Mouse (Mus musculus): ENCODE results near the gene Uba3. TPM values are rescaled to one million over a fixed set of nuclear protein-coding genes. Genes with fewer than 3 reads are reported as not detected.
A peak's percentile ranks its signal among the peaks of the same experiment; 100 is the strongest.

Uba3 gene
- total RNA-seq, 2 experiments from 2014 or later = 41.3 to 44.6 TPM

DNA sequence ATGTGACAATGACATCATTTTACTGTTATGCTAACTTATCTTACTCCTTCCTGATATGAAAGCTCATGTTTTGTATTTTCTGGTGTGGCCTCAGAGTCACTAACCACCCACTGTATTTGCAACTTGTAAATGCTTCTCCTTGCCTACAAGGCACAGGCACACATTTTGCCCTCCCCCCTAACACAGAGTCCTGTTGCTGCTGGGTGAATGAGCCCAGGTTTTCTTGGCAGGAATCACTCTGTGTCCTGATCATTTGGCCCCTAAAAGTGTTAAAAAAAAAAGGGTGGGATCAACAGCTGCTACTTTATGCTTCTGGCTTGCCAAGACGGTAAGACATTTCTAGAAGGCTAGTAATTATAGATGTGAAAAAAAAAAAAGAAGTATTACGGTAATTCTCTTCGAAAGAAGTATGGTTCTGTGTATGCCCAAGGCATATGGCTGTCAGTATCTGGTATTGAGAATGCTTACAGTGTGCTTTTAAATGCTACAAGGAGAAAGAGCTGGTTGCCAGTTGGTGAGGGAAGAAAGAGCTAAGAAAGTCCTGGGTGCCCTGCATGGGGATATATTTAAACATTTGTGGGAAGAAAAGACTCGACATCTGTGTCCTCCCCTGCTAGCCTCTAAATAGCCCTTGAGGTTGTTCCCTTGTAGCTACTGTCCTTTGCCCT is 10.8 kb upstream of the Uba3 start:
- intact Hi-C loops (cut with DNase I; ENCODE audit: low total_unique reads) = no loop called here
- no peak for DNase-seq

DNA sequence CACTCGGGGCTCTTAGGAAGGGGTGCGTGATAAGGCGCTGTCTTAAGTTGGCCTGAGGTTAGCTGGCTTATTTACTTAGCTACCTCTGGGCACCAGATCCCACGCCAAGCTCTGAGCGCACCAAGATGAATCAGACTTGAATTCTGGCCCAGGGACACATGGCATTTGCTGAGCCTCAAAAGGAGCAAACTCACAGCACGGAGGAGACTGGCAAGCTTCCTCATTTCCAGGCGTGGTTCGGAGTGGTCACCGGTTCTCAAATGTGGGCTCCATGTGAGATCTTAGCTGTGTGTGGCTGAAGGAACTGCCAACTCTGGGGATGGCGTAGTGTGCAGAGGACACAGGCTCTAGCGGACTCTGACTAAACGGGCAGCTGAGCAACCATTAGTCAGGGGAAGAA is 6.5 kb upstream of the Uba3 start:
- DNase-seq = peak; percentile 70
- intact Hi-C loops (cut with DNase I; ENCODE audit: low total_unique reads) = loop anchor here (5.0 kb wide), 1 partner anchor 35 kb away; no protein-coding TSS in a partner anchor

DNA sequence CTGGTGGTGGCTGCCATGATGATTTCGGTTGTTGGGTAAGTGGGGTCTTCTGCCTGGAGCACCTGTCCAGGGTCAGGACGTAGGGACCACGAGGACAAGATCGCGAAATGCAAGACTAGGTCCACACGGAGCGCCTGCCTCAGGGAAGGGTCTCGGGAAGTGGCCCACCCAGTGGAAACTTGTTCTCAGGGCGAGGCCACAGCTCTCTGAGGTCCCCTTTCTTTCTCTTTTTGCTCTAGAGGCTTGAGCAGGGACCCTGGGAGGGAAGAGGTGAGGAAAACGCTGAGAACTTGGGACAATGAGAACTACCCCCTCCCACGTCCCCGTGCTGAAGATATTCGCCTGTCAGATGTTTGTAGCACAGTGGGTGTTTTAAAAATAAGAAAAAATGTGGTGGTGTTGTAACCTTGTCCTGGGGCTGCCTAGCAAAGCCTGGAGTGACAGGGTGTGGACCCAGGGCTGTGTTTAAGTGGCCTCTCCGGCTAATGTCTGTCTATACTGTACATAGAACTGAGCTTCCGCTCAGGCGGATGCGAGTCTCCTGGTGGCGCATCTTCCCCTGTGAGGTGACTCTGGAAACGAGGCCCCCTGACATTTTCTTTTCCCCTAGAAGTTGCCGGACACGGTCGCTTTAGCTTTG is 5.6 kb upstream of the Uba3 start:
- DNase-seq = no peak
- intact Hi-C loops (cut with DNase I; ENCODE audit: low total_unique reads) = loop anchor here (5.0 kb wide), 1 partner anchor 36 kb away; no protein-coding TSS in a partner anchor

DNA sequence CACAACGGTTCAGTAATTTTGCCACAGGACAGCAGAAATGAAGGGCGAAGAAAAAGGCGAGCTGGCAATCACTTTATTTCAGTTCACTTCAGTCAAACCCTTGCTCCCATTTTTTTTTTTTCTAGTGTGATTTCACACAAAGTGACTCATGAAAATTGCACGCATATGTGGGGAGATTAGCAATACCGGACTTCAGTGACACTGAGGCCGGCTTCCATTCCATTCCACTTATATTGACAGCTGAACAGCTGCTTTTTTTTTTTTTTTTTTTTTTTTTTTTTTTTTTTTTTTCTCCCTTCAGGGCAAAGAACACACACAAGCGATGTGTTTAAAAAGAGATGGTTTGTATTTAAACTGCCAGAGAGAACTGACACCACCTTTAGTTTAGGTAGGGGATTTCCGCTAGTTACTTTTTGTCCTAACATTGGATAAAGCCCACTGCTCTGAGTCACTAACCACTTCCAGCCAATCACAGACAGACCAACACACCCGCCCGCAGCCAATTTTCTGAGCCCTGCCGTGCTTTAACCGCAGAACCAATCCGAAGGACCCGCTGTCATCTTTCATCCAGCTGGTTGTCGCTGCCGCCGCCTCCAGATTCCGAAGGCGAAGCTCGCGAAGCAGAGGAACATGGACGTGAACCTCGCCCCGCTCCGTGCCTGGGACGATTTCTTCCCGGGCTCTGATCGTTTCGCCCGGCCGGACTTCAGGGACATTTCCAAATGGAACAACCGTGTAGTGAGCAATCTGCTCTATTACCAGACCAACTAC is 4.9 kb upstream of the Uba3 start, which contains the start of gene Arl6ip5:
TSS of gene Arl6ip5 (plus strand) at position 499 of the 771 bp plus-strand sequence.
- intact Hi-C loops (cut with DNase I; ENCODE audit: low total_unique reads) = loop anchor here (5.0 kb wide), 1 partner anchor 37 kb away; no protein-coding TSS in a partner anchor
- DNase-seq = peak; percentile 90

DNA sequence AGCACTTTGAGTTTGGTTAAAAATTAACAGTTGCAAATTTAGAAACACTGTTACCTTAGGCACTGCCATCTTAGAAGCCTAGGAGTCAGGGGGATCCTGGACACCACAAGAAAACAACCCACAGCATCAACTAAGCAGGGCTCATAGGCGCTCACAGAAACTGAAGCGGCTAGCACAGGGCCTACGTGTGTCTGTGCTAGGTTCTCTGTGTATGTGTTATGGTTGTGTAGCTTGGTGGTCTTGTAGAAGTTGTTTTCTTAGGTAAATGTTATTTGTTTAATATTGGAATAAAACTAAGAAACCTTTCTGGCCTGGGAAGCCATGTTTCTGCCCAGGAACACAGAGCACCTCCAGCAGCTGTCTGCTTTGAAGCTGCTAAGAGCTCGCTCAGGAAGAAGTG is 4.3 kb upstream of the Uba3 start:
- intact Hi-C loops (cut with DNase I; ENCODE audit: low total_unique reads) = loop anchor here (5.0 kb wide), 1 partner anchor 38 kb away; no protein-coding TSS in a partner anchor
- no peak for DNase-seq

DNA sequence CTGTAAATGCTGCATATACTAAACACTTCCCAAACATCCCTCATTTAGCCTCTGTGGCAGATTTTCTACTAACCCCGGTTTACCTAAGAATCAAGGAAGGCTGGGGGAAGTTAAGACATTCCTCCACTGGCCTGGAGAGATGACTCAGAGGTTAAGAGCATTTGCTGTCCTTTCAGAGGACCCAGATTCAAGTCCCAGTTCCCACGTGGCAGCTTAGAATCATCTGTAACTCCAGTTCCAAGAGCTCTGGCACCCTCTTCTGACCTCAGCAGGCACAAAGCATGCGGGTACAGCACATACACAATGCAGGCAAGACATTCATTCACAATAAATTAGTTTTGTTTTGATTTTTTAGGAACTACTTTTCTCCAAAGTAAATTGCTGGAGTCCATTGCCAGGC is 3.8 kb upstream of the Uba3 start:
- DNase-seq = no peak

DNA sequence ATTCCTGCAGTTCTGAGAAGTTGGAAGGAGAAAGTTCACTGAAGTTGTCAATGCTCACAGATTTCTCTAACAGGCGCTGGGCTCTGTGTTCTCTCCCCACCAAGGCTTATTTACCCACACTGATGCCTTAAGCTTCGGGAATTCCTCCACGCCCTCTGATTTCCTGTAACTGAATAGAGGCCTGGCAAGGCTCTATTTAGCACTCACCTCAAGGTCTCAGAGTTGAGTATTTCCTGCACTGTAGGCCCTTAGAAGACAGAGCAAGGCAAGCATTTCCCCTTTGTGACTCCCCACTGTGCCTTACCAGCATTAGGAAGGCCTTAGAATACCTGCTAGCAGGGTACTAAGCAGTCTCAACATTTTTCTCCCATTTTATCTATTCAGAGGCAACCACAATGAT is 3.0 kb upstream of the Uba3 start:
- no peak for DNase-seq
- intact Hi-C loops (cut with DNase I; ENCODE audit: low total_unique reads) = no loop called here

More for the DNA sequence above, 3.8 kb upstream of the Uba3 start:
- intact Hi-C loops (cut with DNase I; ENCODE audit: low total_unique reads) = no loop called here

DNA sequence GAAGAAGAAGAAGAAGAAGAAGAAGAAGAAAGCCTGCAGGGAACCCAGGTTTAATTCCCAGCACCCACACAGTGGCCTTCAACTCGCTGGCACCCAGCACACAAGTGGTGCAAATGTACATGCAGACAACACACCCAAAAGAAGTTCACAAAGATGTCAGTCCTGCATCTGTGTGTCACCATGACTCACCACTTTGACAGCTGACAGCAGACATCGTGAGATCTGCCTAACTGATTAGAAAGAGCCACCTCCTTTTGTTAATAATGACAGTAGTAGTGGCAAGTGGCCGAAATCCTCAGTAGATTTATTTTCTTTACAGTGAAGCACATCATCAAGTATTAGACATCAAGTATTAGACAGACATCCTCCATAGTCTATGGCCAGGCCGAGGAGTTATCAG is 1.6 kb upstream of the Uba3 start:
- DNase-seq = no peak
- intact Hi-C loops (cut with DNase I; ENCODE audit: low total_unique reads) = no loop called here

DNA sequence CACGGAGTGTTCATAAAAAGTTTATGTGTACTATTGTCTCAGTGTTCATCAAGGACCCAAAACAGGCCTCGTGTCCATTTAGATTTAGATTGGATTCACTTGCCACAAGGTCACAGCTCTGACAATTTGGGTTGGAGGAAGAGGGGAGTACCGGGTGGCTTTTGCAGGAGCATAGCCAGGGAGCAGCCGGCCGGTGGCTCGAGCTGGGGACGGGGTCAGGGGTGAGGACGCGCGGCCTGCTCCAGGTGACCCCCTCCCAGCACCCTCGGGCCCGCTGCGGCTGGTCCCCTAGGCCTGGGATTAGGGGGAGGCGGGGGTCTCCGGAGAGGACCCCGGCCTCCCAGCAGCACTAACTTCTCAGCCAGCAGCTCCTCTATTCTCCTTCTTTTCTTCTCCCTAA is 495 bp downstream of the Uba3 start:
- peak; percentile 19 for DNase-seq
- intact Hi-C loops (cut with DNase I; ENCODE audit: low total_unique reads) = no loop called here

DNA sequence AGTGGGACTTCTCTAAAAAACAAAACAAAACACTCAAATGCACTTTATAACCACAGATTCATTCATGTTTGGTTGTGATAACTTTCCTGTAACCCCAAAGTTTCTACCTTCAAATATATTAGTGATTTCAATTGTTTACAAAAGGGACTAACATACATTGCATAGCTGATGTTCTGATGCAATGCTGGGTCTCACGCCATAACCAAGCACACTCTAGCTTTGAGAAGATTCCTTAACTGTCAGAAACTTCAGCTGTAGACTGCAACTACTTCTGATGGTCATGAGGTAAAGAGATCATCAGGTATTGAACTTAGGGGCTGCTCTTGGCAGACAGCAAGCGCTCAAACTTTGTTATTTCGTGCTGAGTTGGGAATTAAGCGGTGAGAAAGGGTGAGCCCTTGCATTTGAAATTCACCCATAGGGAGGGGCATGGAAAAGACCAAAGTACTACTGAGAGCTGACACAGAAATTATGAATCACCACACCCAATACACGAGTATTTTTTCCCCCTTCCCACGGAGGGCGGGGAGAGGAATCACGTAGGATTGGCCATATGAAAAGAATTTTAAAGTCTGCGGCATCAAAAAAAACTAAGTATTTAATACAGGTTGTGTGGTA is 1.1 kb downstream of the Uba3 start:
- intact Hi-C loops (cut with DNase I; ENCODE audit: low total_unique reads) = no loop called here
- DNase-seq = no peak

DNA sequence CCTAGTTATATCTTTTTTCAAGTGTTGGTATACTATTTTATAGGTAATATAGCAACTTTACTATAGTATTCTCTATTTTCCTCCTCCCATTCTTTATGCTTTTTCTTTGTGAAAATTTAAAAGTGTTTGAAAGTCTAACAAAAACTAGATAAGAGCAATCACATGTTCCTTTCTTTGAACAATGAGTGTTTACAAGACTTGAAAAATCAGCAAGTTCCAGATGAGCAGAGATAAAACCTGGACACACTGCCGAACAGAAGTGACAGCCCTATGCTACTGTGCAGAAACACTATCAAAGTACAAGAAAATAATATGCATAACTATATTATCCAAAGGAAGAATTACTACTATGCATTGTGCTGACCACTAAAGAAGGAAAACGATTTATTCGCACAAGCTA is 3.0 kb downstream of the Uba3 start:
- intact Hi-C loops (cut with DNase I; ENCODE audit: low total_unique reads) = no loop called here

DNA sequence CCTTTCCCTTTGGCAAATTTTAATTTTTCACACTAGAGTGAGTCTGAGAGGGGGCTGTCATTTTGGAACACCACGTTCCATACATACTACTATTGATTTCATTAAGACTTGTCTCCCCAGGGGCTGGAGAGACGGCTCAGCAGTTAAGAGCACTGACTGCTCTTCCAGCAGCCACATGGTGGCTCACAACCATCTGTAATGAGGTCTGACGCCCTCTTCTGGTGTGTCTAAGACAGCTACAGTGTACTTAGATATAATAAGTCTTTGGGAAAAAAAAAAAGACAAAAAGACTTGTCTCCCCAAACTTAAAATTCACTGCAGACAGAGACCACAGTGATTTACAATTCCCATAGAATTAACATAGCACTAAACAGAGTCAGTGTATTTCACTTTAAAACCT is 5.0 kb downstream of the Uba3 start:
- DNase-seq = no peak
- intact Hi-C loops (cut with DNase I; ENCODE audit: low total_unique reads) = no loop called here

More for the DNA sequence above, 3.0 kb downstream of the Uba3 start:
- DNase-seq = no peak

DNA sequence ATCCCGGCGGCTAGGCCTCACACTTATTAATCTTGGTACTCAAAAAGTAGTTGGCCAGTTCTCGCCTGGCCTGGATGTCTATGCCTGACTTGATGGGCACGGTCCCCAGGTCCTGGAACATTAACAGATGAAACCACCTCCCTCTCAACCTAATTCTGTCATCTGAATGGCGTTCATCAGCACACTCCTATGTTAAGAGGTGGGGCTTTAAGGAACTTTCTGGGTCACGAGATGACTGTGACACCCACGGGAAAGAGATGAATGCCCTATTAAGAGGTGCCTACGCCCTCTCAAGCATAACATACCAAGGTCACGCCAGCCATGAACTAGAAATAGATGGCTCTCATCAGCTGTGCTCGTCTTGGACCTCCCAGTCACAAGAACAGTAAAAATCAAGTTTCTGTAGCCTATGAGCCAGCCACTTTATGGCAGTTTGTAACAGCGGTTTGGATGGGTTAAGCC is 26.0 kb downstream of the Uba3 start:
- DNase-seq = no peak
- intact Hi-C loops (cut with DNase I; ENCODE audit: low total_unique reads) = no loop called here

DNA sequence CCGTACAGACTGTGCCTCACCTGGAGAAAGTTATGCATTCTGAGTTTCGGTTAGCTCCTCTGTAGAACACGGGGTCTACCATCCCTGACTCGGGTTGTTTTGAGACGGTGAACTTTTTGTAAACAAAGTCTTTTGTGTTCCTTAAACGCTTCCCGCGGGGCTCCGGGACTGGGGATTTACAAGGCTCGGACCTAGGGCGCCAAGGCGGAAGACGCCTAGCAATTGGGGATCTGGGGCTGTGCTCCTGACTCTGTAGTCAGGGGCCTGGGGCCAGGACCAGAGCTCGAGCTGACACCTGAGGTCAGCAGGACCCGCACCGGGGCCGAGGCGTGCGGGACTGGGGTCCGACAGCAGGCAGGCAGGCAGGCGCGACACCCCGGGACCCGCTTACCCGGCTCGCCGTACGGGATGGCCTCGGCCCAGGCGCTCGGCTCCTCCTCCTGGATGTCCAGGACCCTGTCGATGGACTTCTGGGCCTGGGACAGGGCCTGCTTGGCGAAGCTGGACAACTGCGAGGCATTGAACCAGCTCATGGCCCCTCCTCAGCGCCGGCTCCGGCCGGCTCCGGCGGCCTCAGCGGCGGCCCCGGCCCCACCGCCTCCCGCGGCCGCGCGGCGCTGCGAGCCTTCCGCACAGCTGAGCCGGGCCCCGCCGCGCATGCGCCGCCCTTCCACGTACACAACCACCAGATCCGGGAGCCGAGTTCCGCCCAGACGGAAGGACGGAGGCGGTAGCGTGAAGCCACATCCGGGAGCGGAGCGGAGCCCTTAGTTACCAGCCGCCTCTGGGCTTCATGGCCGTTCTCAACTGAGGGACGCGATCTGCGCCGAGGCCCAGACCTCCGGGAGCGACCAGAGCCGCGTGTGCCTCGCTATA is 26.7 kb downstream of the Uba3 start, which contains the start of gene Tmf1:
TSS of gene Tmf1 (minus strand) at position 632 of the 876 bp plus-strand sequence.
- DNase-seq = peak; percentile 95
- intact Hi-C loops (cut with DNase I; ENCODE audit: low total_unique reads) = no loop called here

DNA sequence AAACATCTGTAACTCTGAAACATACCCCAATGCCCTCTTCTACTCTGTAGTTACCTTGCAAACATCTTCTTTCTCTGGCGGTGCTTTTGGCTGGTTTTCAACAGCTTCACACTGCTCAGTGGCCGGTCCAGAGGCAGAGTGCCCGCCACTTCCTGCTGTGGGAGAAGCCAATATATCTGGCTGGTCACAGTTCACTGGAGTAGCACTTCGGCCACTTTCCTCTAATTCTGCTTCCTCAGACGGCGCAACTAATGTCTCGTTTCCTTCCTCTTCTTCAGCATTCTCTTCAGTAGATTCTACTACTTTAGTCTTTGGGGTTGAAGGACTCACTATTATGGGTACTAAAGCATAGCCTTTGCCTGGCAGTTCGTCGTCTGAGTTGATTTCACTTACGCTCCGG is 29.7 kb downstream of the Uba3 start:
- DNase-seq = no peak
- intact Hi-C loops (cut with DNase I; ENCODE audit: low total_unique reads) = no loop called here

DNA sequence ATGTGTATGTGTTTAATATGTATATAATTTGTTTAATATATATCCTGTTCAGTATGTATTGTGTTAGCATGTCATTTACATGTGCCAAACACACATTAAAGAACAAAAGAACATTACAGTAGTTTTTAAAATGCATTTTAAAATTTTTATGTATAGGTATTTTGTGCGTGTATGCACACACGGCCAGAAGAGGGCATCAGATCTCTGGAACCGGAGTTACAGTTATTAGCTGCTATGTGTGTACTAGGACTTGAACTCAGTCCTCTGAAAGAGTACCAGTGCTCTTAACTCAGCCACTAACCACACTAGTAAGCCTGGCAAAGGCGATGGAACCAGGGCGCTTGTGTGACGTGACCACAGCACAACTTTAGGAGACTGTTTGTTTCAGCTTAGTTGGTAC is 55.3 kb downstream of the Uba3 start:
- intact Hi-C loops (cut with DNase I; ENCODE audit: low total_unique reads) = no loop called here

DNA sequence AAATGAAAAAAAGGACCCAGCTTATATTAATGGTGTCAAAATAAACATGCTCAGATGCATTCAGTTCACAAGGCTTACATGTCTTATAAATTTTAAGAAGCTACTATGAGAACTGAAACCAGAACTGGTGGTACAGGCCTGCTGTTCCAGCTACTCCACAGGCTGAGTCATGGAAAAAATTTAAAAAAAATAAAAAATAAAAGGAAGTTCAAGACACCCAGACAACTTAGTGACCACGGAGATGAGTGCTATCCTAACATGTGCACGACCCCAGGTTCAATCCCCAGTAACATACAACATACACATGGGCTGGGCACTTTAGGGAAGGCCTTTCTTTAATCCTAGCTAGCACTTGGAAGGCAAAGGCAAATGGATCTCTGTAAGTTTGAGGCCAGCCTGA is 55.7 kb downstream of the Uba3 start:
- no peak for DNase-seq
- intact Hi-C loops (cut with DNase I; ENCODE audit: low total_unique reads) = no loop called here

More for the DNA sequence above, 55.3 kb downstream of the Uba3 start:
- no peak for DNase-seq

DNA sequence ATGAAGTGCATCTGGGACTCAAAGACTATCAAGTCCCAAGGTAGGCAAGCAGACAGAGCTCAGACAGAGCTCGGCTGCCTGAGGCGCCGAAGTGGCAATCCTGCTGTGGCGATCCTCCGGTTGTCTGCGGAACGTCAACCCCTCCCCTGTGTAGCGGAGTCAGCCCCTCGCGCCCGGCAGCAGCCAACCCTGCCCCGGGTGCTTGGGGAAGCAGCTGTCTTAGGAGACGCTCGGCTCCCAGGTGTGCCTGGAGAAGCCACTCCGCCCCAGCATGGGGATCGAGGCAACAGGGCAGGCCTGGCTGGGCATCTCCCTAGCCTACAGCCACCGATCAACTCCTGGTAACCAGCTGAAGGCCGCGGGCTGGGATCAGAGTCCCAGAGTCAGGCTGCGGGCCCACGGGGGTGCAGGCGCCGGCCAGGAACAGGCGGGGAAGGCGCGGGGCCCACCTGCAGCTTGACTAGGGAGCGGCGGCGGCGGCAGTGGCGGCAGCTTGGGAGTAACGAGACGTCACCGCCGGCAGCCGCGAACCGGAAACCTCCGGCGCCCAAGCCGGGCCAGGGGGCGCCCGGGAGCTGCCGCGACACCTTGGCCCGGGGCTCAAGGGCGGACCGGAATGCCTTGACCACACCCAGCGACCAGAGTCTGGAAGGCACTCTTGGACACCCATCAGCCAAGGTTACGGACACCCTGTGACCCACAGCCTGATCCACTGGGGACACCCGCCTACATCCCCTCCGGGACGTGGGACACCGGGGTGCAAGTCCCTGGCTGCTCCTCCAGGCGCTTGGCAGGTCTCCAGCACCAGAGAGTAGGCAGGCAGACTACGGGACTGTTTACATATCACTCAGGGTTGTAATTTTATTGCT is 56.8 kb downstream of the Uba3 start, which contains the start of gene Eogt:
TSS of gene Eogt (minus strand) at position 800 of the 869 bp plus-strand sequence.
- intact Hi-C loops (cut with DNase I; ENCODE audit: low total_unique reads) = no loop called here
- peak; percentile 70 for DNase-seq
